Mouse (Mus musculus) neural tube, embryonic 12.5 days (tissue): ENCODE results near the gene Dctn2. TPM values are rescaled to one million over a fixed set of nuclear protein-coding genes. Genes with fewer than 3 reads are reported as not detected.

ENCODE experiments used
- ATAC-seq: fragments of 200-750 bp; cut with Nextera tagmentation; 2 replicates; pipeline ENCODE4 v1.8.0; 2017; ENCODE audit warnings: low read depth, mild to moderate bottlenecking, moderate TSS enrichment, moderate library complexity; ENCODE audit not compliant: low FRiP score
- H3K27ac ChIP-seq: fragments of 300-500 bp; sonication (generic); 2 replicates; pipeline ENCODE4 v1.5.1; 2016
- H3K27me3 ChIP-seq: fragments of 300-500 bp; sonication (generic); replicated peaks from 2 replicates; pipeline ENCODE4 v1.6.1; 2016; ENCODE audit warnings: mild to moderate bottlenecking
- H3K36me3 ChIP-seq: fragments of 300-500 bp; sonication (generic); 2 replicates; pipeline ENCODE4 v1.6.1; 2016; ENCODE audit warnings: mild to moderate bottlenecking
- H3K4me1 ChIP-seq: fragments of 300-500 bp; sonication (generic); 2 replicates; pipeline ENCODE4 v1.6.1; 2016
- H3K4me2 ChIP-seq: fragments of 300-500 bp; sonication (generic); replicated peaks from 2 replicates; pipeline ENCODE4 v1.6.1; 2016; ENCODE audit warnings: mild to moderate bottlenecking
- H3K4me3 ChIP-seq: fragments of 300-500 bp; sonication (generic); 2 replicates; pipeline ENCODE4 v1.5.1; 2016
- H3K9ac ChIP-seq: fragments of 300-500 bp; sonication (generic); 2 replicates; pipeline ENCODE4 v1.6.1; 2016; ENCODE audit warnings: mild to moderate bottlenecking
- H3K9me3 ChIP-seq: fragments of 300-500 bp; sonication (generic); 2 replicates; pipeline ENCODE4 v1.6.1; 2016; ENCODE audit warnings: mild to moderate bottlenecking
- WGBS: fragments of 180-500 bp; shearing (Covaris S2); methylation state at CpG from one replicate; pipeline ENCODE4 v1.1.7; 2016; 5-methylcytosine and 5-hydroxymethylcytosine counted together
- polyA plus RNA-seq: library from polyadenylated mRNA; unstranded; fragments of >200 nt; fragmentation: Nextera tagmentation; extraction: Ambion mirVana; gene quantifications from 2 replicates; pipeline ENCODE4 v1.2.1, GENCODE M21; 2016

The Dctn2 gene
- polyA plus RNA-seq, 1 experiment from 2014 or later = 273 TPM

DNA sequence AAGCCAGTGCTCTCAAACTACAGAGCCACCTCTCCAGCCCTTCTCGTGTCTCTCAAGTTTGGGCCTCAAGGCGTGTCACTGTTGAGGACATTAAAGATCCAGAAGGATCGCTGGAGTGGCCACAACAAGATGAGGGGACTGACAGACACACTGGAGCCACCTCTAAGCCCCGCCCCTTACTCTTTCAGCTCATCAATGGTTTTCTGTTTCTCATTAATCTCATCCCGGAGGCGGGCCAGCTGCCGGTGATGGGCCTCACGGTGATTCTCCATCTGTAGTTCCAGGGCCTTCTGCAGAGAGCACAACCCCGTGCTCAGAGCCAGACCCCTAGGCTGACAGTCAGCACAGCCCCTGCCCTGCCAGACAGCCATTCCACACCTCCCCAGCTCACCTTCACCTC, 29.6 kb upstream of the Dctn2 start:
- ATAC-seq = peak; percentile 17; the same call in 1 of the 2 replicates
- Histone ChIP-seq H3K9ac (no peak overlapping the region), H3K9me3 (no peaks in the 10 kb centered on the region), H3K27ac (no peak overlapping the region), H3K4me3 (no peak overlapping the region), H3K4me2 (no peak overlapping the region), H3K27me3 (no peaks in the 10 kb centered on the region), H3K4me1 (no peaks in the 10 kb centered on the region), H3K36me3 (peaks cover 63% of the 10 kb centered on the region)
- 50% methylated on average over 9 of the region's 9 CpGs for whole genome bisulfite sequencing

DNA sequence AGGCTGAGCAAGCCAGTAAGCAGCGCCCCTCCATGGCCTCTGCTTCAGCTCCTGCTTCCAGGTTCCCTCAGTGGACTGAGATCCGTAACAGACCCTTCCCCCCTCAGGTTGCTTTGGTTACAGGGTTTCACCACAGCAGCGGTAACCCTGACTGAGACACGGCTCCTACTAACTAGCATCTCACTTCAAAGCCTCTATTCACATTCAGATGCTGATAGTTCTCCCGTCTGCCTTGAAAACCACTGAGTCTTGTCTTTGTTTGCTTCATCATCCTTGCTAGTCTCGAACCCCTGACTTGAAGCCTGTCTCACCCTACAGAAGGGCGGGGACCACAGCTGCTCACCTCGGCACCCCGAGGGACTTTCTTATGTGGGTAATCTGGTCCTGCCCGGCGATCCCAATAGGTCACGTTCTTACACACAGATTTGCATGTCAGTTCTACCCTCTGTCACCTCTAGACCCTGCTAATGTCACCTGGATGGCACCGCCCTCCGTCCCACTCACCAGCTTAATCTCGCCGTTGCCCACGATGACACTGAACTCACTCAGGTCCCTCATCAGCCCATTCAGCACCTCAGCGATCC, 27.8 kb upstream of the Dctn2 start:
- no peak overlapping the region for H3K4me2 ChIP-seq
- no peaks in the 10 kb centered on the region for H3K9me3 ChIP-seq
- peaks cover 75% of the 10 kb centered on the region for H3K36me3 ChIP-seq
- no peak overlapping the region for H3K9ac ChIP-seq
- no peak overlapping the region for H3K27ac ChIP-seq
- H3K4me3 ChIP-seq = no peak overlapping the region
- no peak for ATAC-seq
- no peaks in the 10 kb centered on the region for H3K27me3 ChIP-seq
- no peaks in the 10 kb centered on the region for H3K4me1 ChIP-seq
- 67% methylated on average over 18 of the region's 18 CpGs for WGBS

DNA sequence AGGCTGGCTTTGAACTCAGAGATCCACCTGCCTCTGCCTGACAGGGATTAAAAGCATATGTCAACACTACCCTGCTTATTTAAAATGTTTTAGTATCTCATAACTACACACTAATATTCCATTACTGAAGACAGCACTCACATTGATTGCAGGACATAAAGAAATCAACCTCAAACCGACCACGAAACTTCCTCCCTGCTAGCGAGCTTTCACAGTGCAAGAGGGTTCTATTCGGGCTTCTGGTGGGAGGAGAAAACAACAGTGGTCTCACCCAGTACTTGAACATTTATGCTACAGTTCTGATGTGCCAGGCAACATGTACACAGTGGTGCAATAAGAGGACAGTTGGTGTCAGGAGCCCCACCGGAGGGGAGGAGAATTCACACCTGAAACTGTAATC, 15.4 kb upstream of the Dctn2 start:
- Histone ChIP-seq H3K27ac (no peak overlapping the region), H3K4me3 (no peak overlapping the region), H3K4me1 (no peaks in the 10 kb centered on the region), H3K9ac (no peak overlapping the region), H3K36me3 (peaks cover 21% of the 10 kb centered on the region; the same call in 1 of the 2 replicates), H3K4me2 (no peak overlapping the region), H3K9me3 (no peaks in the 10 kb centered on the region), H3K27me3 (no peaks in the 10 kb centered on the region)
- whole genome bisulfite sequencing = 90% methylated on average over 5 of the region's 5 CpGs
- ATAC-seq = no peak

DNA sequence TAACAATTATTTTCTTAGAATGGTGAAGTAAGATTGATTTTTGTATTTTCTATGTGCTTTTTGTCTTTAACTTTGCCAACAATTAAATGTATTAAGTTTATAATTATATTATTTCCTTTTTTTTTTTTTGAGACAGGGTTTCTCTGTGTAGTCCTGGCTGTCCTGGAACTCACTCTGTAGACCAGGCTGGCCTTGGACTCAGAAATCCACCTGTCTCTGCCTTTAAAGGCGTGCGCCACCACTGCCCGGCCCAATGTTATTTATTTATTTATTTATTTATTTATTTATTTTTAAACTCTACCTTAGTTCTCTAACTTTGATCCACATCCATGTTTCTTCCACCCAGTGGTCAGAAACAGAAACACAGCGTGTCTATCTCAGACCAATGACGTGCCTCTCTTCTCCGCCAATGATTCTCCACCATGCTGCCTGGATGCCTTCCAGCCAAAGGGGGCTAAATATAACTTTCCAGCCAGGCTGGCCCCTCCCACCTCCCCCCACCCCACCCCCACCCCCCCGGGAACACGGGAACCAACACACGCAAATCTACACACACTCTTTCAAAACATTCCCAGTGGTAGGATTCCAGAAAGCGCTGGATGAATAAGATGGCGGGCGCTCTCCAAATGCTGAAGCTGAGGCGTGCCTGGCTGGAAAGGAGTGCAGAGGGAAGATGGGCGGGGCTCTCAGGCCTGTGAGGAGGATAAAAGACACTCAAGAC, 10.4 kb upstream of the Dctn2 start:
- Histone ChIP-seq H3K9ac (no peak overlapping the region), H3K36me3 (no peaks in the 10 kb centered on the region; the same call in 1 of the 2 replicates), H3K9me3 (no peaks in the 10 kb centered on the region), H3K4me2 (peak overlapping the region; percentile 48), H3K4me1 (peaks cover 22% of the 10 kb centered on the region), H3K27me3 (no peaks in the 10 kb centered on the region), H3K4me3 (no peak overlapping the region), H3K27ac (no peak overlapping the region)
- 0 out of 2 replicates have a peak, but pooled peaks have one; percentile 38 for ATAC-seq
- WGBS = 26% methylated on average over 14 of the region's 14 CpGs

DNA sequence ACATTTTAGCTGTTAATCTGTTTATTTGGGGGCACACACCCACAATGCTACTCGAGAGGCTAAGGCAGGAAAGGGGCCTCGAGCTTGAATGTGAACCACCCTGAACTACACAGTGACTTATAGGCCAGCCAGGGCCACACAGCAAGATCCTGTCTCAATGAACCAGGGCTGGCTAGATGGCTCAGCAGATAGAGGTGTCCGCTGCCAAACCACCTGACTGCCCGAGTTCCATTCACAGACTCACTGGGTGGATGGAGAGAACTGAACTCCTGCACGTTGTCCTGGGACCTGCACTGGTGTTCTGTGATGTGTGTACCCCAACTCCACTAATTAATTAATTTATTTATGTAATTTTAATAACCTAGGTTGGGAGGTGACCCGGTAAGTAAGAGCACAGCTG, 8.4 kb upstream of the Dctn2 start:
- no peak for ATAC-seq
- no peak overlapping the region for H3K4me2 ChIP-seq
- H3K27me3 ChIP-seq = no peaks in the 10 kb centered on the region
- H3K4me3 ChIP-seq = no peak overlapping the region
- no peak overlapping the region for H3K27ac ChIP-seq
- peaks cover 27% of the 10 kb centered on the region for H3K4me1 ChIP-seq
- H3K9ac ChIP-seq = no peak overlapping the region
- no peaks in the 10 kb centered on the region for H3K9me3 ChIP-seq
- H3K36me3 ChIP-seq = no peaks in the 10 kb centered on the region; the same call in 1 of the 2 replicates
- WGBS = 81% methylated on average over 6 of the region's 6 CpGs

DNA sequence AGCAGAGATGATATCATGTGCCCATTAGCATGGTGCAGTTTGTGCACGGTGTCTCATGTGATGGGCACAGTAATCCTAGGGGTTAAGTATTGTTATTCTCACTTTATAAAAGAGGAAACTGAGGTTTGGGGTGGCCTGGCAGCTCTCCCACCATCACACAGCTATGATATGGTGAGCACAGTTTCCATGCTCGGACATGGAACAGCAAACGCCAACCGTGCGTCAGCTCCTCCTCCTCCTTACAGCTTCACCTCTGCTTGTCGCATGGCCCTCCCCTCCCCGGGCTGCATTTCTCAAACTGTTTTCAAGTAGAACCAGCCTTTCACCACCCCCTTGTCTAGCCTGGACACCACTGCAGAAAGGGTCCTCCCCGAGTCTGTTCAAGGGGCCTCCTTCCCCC, 7.7 kb upstream of the Dctn2 start:
- Histone ChIP-seq H3K27me3 (no peaks in the 10 kb centered on the region), H3K4me2 (peak overlapping the region; percentile 75; the same call in 1 of the 2 replicates), H3K9ac (no peak overlapping the region), H3K4me3 (no peak overlapping the region), H3K4me1 (peaks cover 32% of the 10 kb centered on the region), H3K27ac (no peak overlapping the region), H3K36me3 (no peaks in the 10 kb centered on the region; the same call in 1 of the 2 replicates), H3K9me3 (no peaks in the 10 kb centered on the region)
- WGBS = 82% methylated on average over 8 of the region's 8 CpGs
- ATAC-seq = no peak

DNA sequence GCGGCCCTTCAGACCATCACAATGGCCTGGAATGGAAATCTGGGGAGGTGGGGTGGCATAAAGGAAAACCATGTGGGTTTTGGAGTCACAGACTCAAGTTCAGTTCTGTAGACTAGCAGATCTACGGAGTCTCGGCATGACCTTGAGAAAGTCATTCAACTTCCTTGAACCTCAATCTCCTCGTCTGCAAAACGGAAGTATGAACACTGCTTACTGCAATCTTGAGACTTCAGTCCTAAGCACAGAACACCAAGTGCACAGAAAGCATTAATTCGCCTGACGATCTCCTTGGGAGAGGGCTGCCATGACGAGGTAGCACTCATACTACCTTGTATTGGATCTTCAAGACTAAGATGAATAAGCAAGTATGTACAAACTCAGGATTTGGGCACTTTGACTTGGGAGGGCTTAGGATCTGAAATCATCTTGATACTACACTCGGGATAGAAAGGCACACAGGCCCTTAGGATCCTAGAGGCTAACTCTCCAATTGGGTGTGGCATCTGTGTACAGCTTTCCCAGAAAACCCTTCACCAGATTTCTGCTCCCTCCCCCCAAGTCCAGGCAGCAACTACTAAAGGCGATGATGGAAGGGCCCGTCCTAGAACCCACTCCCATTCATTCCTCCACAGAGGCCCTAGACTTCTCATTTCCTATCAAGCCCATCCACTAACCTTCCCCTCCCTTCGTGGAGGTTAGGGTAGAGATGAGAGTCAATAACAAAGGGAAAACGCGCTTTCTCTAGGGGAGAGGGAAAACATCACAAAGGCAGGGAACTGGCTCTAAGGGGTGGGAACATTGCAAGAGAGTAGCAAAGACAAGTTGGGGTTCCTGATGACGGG, 4.2 kb upstream of the Dctn2 start:
- Histone ChIP-seq H3K27me3 (0 out of 2 replicates have a peak, but pooled peaks cover 4% of the 10 kb centered on the region), H3K27ac (no peak overlapping the region), H3K4me1 (peaks cover 28% of the 10 kb centered on the region), H3K4me3 (peak overlapping the region; percentile 55), H3K9me3 (no peaks in the 10 kb centered on the region), H3K36me3 (no peaks in the 10 kb centered on the region; the same call in 1 of the 2 replicates), H3K9ac (peak overlapping the region; percentile 67), H3K4me2 (peak overlapping the region; percentile 75)
- ATAC-seq = no peak
- 69% methylated on average over 15 of the region's 15 CpGs for WGBS

DNA sequence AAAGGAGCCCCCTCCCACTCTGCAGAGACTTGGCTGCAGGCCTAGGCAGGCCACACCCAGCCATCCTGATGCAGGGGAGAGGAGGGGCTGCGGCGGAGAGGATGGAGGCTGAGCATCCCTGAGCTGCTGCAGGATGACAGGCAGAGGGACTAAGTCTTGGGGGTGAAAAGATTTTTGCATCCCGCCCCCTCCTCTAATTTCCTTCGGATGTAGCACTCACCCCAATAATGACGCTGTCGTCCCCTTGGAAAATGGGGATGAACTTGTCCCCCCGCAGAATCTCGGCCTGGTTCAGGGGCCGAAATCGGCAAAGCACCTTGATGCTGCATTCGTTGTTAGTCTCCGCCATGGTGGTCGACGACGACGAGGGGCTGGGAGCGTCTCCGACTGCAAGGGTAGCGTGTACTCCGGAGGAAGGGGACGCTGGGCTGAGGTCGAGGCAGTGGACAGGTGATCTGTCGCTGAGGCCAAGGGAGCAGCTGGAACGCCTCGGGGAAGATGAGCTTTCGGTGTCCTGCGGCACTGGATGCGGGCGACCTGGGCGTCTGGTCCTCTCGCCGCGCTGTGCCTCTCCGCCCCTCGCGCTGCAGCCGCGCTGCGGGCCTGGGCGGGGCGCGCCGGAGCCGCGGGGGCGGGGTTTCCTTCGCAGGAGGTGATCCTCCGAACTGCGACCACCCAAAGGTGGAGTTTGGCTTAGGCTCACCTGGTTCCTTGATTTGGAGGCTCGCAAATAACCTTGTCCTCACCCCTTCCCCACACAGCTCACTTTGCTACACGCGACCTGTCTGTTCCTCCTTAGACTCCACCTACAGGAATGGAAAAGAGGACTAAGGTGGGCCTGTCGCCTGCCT, 3.4 kb upstream of the Dctn2 start, which contains the start of gene Kif5a:
Gene Kif5a, minus strand, starts transcription at position 801 of the 851 bp plus-strand sequence.
- ATAC-seq = peak; percentile 39; the same call in 1 of the 2 replicates
- Histone ChIP-seq H3K27ac (peak within 1 kb of the TSS; percentile 28; the same call in 1 of the 2 replicates), H3K4me3 (peak within 1 kb of the TSS; percentile 55), H3K9ac (peak within 1 kb of the TSS; percentile 67), H3K4me1 (peaks cover 35% of the 10 kb centered on the region), H3K4me2 (peak within 1 kb of the TSS; percentile 75), H3K36me3 (no peaks in the 10 kb centered on the region; the same call in 1 of the 2 replicates), H3K9me3 (no peaks in the 10 kb centered on the region), H3K27me3 (0 out of 2 replicates have a peak, but pooled peaks cover 4% of the 10 kb centered on the region)
- 2% methylated on average over 42 of the region's 53 CpGs for WGBS

DNA sequence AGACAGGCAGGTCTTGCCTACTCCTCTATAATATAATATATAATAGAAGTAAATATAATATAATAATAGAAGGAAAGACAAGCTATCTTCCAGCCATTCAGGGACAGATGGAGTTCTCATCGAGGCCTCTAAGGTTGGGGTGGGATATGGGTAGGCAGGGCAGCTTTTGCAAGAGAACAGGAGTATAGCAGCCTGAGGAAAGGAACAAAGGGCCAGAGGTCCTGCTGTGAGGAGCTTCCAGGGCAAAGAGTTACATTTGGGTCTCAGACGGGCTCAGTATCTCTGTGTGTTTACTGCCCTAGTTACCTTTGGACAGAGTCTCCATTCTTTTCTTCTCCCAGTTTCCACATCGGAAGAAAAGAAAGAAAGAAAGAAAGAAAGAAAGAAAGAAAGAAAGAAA, 2.5 kb upstream of the Dctn2 start:
- Histone ChIP-seq H3K27ac (no peak overlapping the region), H3K27me3 (0 out of 2 replicates have a peak, but pooled peaks cover 4% of the 10 kb centered on the region), H3K4me2 (peak overlapping the region; percentile 75), H3K9me3 (no peaks in the 10 kb centered on the region), H3K4me1 (peaks cover 40% of the 10 kb centered on the region), H3K9ac (no peak overlapping the region), H3K4me3 (no peak overlapping the region), H3K36me3 (peaks cover 7% of the 10 kb centered on the region)
- ATAC-seq = no peak
- WGBS = 32% methylated on average over 3 of the region's 3 CpGs

DNA sequence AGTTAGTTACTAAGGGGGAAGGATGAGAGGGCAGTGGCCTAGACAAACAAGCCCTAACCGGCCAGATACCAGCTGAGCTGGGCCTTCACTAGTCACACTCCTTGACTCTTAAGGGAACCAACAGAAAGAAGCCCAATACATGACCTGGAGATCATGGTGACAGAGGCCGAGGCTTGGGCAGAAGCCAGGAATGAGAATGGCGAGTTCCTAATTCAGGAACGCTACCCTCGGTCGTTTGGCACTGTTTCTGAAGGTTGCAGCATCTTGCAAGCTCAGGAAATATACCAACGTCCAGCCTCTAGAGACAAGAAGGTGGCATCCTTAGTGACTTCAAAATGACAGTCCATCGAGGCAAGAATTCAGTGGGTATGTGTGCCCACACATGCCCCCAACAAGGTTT, 1.8 kb upstream of the Dctn2 start:
- H3K36me3 ChIP-seq = peaks cover 13% of the 10 kb centered on the region
- 0 out of 2 replicates have a peak, but pooled peaks cover 4% of the 10 kb centered on the region for H3K27me3 ChIP-seq
- no peak overlapping the region for H3K9ac ChIP-seq
- peaks cover 40% of the 10 kb centered on the region for H3K4me1 ChIP-seq
- H3K27ac ChIP-seq = no peak overlapping the region
- ATAC-seq = no peak
- H3K4me3 ChIP-seq = no peak overlapping the region
- 83% methylated on average over 8 of the region's 8 CpGs for WGBS
- H3K4me2 ChIP-seq = no peak overlapping the region
- H3K9me3 ChIP-seq = no peaks in the 10 kb centered on the region

DNA sequence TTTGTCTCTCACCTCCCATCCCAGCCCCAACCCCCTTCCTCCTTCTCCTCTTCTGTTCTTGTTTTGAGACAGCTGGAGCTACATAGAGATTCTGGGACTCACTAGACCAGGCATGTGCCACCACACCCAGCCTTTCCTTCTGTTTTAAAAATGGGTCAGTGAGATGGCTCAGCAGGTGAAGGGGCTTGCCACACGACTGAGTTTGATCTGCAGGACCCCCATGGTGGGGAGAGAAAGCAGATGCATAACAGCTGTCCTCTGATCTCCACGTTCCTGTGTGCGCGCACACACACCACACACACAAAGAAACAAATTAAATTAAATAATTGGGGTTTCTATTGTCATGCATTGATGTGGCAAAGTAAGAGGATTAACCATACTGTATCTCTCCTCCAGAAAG, 1.2 kb upstream of the Dctn2 start:
- no peak overlapping the region for H3K27ac ChIP-seq
- 70% methylated on average over 4 of the region's 4 CpGs for WGBS
- H3K9me3 ChIP-seq = no peaks in the 10 kb centered on the region
- peaks cover 15% of the 10 kb centered on the region for H3K36me3 ChIP-seq
- no peak overlapping the region for H3K4me3 ChIP-seq
- 0 out of 2 replicates have a peak, but pooled peaks cover 4% of the 10 kb centered on the region for H3K27me3 ChIP-seq
- ATAC-seq = no peak
- no peak overlapping the region for H3K4me2 ChIP-seq
- peaks cover 42% of the 10 kb centered on the region for H3K4me1 ChIP-seq
- H3K9ac ChIP-seq = no peak overlapping the region
